Mouse (Mus musculus) heart, adult 2 months (tissue): Measurements from ENCODE around the gene Rft1. TPM values are rescaled to one million over a fixed set of nuclear protein-coding genes. Genes with fewer than 3 reads are reported as not detected.

Source experiments
- DNase-seq, 2 experiments: peaks; one replicate each; pipeline ENCODE4 v3.0.0; 2021
- H3K27ac ChIP-seq: fragments of 200-600 bp; 2 replicates; pipeline ENCODE4 v1.8.1; 2022
- H3K27me3 ChIP-seq: fragments of 200-500 bp; 2 replicates; pipeline ENCODE4 v1.6.1; 2012; ENCODE audit warnings: mild to moderate bottlenecking, low read length, inconsistent platforms, mixed read lengths; ENCODE audit not compliant: control insufficient read depth, insufficient read depth
- H3K36me3 ChIP-seq: fragments of 200-500 bp; 2 replicates; pipeline ENCODE4 v1.6.1; 2012; ENCODE audit warnings: low read length, inconsistent platforms; ENCODE audit not compliant: control insufficient read depth, insufficient read depth
- H3K4me1 ChIP-seq: fragments of 200-500 bp; 2 replicates; pipeline ENCODE4 v1.6.1; 2011; ENCODE audit warnings: low read length; ENCODE audit not compliant: control insufficient read depth, insufficient read depth
- H3K4me3 ChIP-seq: fragments of 200-600 bp; 2 replicates; pipeline ENCODE4 v1.8.1; 2022
- H3K79me2 ChIP-seq: fragments of 200-500 bp; replicated peaks from 2 replicates; pipeline ENCODE4 v1.6.1; 2012; ENCODE audit warnings: mild to moderate bottlenecking, inconsistent platforms, low read length, moderate library complexity, mixed read lengths; ENCODE audit not compliant: control insufficient read depth, insufficient read depth
- H3K9ac ChIP-seq: fragments of 200-500 bp; 2 replicates; pipeline ENCODE4 v1.6.1; 2012; ENCODE audit warnings: low read depth, mild to moderate bottlenecking, control low read depth, inconsistent platforms, low read length, mixed read lengths
- CTCF ChIP-seq: fragments of 200-600 bp; IDR thresholded peaks from 2 replicates; pipeline ENCODE4 v1.8.1; 2022; ENCODE audit warnings: antibody characterized with exemption, mild to moderate bottlenecking, moderate library complexity
- EP300 ChIP-seq: fragments of 200-500 bp; IDR thresholded peaks from 2 replicates; pipeline ENCODE4 v1.6.1; 2011; ENCODE audit warnings: low read depth, low read length, control low read depth; ENCODE audit not compliant: insufficient read depth
- POLR2A ChIP-seq: fragments of 200-500 bp; IDR thresholded peaks from 2 replicates; pipeline ENCODE4 v1.6.1; 2011; ENCODE audit warnings: mild to moderate bottlenecking, low read depth, low read length, control low read depth; ENCODE audit not compliant: insufficient read depth
- WGBS: fragments of 180-500 bp; shearing (Covaris S2); methylation state at CpG from one replicate; pipeline ENCODE4 v1.1.7; 2018; 5-methylcytosine and 5-hydroxymethylcytosine counted together
- intact Hi-C: fragments of 180-260 bp; cut with DNase I; formaldehyde crosslinking; loops from one replicate; pipeline ENCODE4 v1.15.1; 2025
- polyA plus RNA-seq: library from polyadenylated mRNA; depleted of rRNA; stranded (reverse); fragments of >200 nt; gene quantifications from 2 replicates; pipeline ENCODE4 v1.2.3, GENCODE M21; 2012
- total RNA-seq, 2 experiments: library from RNA; stranded (reverse); gene quantifications; 2 replicates each; pipeline ENCODE4 v1.2.3; 2021

Rft1 gene
- total and polyA plus RNA-seq, 3 experiments: 6.1 to 8.8 (median 8.1) TPM

DNA sequence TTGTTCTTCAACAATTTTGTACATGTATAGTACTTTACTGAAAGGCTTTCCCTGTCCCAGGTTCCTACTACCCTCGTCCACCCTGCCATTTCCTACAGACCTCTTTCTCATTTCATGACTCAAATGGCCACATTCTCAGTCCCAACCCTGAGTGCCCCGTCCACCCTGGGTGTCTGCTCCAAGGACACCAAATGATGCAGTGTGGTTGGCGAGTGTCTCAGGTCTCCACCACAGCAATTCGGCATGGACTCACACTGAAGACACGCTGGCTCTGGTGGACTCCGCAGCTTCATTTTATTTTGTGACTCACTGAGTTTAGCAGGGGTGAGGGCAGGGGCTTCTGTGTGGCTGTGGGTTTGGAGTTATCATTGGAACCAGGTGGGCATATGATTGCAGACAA is 16.0 kb downstream of the Rft1 start:
- WGBS: 96% methylated on average over 6 of the region's 6 CpGs
- H3K4me1 ChIP-seq: peaks cover 6% of the 10 kb centered on the region
- H3K9ac ChIP-seq: no peak overlapping the region
- intact Hi-C loops: loop anchor here (10.0 kb wide), 1 partner anchor 535 kb away; no protein-coding TSS in a partner anchor
- H3K4me3 ChIP-seq: no peak overlapping the region
- TF ChIP-seq CTCF (no peak), EP300 (no peak), POLR2A (no peak)
- H3K79me2 ChIP-seq: no peaks in the 10 kb centered on the region
- H3K27ac ChIP-seq: no peak overlapping the region
- no peaks in the 10 kb centered on the region for H3K36me3 ChIP-seq
- no peaks in the 10 kb centered on the region for H3K27me3 ChIP-seq
- no peak for DNase-seq

DNA sequence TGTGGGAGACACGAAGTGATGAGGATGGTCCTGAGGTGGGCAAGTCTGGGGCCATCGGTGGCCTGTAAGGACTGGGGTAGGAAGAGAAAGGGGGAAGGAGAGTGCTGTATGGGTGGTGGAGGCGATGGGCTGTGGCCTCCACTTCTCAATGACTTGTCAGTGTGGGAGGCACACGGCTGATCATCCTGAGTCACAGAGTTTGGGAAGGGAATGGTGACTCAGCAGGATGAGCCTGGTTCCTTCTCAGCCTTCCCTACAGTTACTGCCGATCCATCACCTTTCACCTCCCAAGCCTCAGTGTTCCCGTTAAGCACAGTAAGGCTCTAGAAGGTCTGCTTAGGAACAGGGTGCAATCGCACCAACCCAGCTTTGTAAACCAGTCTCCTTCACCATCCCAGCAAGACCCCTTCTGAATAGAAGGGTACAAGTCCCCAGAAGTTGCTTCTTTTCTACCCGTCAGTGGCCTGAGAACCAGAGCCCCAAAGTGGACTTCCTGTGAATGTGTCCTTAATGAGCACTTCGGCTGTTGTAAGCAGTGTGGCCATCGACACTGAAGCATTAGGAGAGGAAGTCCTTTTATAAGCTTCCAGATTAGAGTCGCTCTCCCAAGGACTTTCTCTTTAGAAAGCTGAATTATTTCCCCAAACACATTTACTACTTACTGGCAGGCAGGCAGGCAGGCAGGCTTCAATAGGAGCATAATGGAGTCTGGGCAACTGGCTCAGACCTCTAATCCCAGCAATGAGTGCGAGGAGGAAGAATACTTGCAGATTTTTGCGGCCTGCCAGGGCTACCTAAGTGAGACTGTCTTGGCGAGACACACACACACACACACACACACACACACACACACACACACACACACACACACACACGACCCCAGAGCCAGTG is 17.2 kb downstream of the Rft1 start:
- H3K27me3 ChIP-seq: no peaks in the 10 kb centered on the region
- H3K36me3 ChIP-seq: no peaks in the 10 kb centered on the region
- H3K4me1 ChIP-seq: peaks cover 2% of the 10 kb centered on the region
- no peak overlapping the region for H3K27ac ChIP-seq
- no peak for DNase-seq
- intact Hi-C loops: loop anchor here (10.0 kb wide), 1 partner anchor 537 kb away; no protein-coding TSS in a partner anchor
- no peak overlapping the region for H3K9ac ChIP-seq
- TF ChIP-seq POLR2A: no peak
- no peak for TF ChIP-seq CTCF
- TF ChIP-seq EP300: no peak
- no peak overlapping the region for H3K4me3 ChIP-seq
- 56% methylated on average over 15 of the region's 15 CpGs for WGBS
- no peaks in the 10 kb centered on the region for H3K79me2 ChIP-seq

DNA sequence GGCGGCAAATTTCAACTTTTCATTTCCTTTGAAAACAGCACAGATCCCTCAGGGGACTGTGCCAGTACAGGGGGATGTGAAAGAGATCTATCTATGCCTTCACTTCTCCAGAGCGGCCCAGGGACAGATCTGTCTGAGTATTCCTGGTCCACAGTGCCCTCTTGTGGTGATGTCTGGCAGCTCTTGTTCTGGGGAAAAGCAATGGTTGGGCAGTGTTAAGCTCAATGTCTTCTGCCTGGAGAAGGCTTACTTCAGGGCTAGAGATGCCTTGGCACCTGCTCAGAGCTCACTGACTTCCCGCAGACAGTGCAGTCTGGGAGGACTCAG is 17.8 kb downstream of the Rft1 start:
- Histone ChIP-seq H3K4me3 (no peak overlapping the region), H3K4me1 (peaks cover 2% of the 10 kb centered on the region), H3K27me3 (no peaks in the 10 kb centered on the region), H3K9ac (no peak overlapping the region), H3K36me3 (no peaks in the 10 kb centered on the region), H3K27ac (no peak overlapping the region), H3K79me2 (no peaks in the 10 kb centered on the region)
- intact Hi-C loops: loop anchor here (1.0 to 10.0 kb wide), 2 partner anchors 81 to 537 kb away; no protein-coding TSS in a partner anchor
- WGBS: 11% methylated on average over 3 of the region's 3 CpGs
- TF ChIP-seq POLR2A (no peak), EP300 (peak; percentile 91), CTCF (peak; percentile 93)
- DNase-seq: peak; percentile 83 to 88

DNA sequence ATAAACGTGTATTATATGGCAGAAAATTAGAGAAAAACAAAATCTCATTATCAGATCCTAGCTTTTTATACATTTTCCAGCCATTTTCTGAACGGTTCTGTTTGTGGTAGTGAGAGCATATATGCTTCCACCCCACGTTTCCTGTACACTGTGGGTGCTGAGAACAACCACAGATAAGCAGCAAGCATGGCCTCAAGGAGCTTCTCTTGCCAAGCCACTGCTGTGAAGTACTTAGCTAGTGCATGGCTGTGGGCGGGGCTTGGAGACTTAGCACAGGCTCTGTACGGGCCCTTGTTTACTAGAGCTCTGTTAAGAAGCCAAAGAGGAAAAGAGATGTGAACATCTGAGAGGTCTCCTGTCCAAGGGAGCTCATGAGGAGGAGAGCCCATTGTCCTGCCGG is 20.8 kb downstream of the Rft1 start:
- Histone ChIP-seq H3K27me3 (no peaks in the 10 kb centered on the region), H3K79me2 (no peaks in the 10 kb centered on the region), H3K36me3 (no peaks in the 10 kb centered on the region), H3K4me1 (peaks cover 2% of the 10 kb centered on the region), H3K4me3 (no peak overlapping the region), H3K9ac (no peak overlapping the region), H3K27ac (no peak overlapping the region)
- no peak for TF ChIP-seq POLR2A
- no peak for TF ChIP-seq CTCF
- TF ChIP-seq EP300: no peak
- WGBS: 52% methylated on average over 6 of the region's 6 CpGs
- intact Hi-C loops: loop anchor here (10.0 kb wide), 1 partner anchor 540 kb away; no protein-coding TSS in a partner anchor
- no peak for DNase-seq

DNA sequence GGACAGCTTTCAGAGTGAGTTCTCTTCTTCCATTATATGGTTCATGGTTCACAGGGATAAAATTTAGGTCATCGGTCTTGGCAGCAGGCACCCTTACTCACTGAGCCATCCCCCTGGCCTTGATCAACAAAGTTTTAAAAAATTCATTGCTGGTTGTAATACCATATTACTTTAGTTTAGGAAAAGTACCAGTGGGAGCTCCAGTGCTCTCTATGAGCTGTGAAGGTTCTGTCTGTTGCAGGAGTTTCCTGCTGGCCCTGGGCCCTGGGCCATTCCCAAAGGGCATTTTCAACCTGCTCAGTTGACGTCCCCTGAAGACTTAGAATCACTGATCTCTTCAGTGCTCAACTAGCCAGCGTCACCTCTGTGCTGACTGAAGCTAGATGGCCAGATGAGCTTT is 28.0 kb downstream of the Rft1 start:
- intact Hi-C loops: no loop called here
- no peak overlapping the region for H3K27ac ChIP-seq
- no peaks in the 10 kb centered on the region for H3K36me3 ChIP-seq
- H3K4me3 ChIP-seq: no peak overlapping the region
- no peak for TF ChIP-seq EP300
- TF ChIP-seq POLR2A: no peak
- no peak overlapping the region for H3K9ac ChIP-seq
- no peaks in the 10 kb centered on the region for H3K27me3 ChIP-seq
- H3K4me1 ChIP-seq: no peaks in the 10 kb centered on the region
- no peak for DNase-seq
- 85% methylated on average over 3 of the region's 3 CpGs for WGBS
- no peaks in the 10 kb centered on the region for H3K79me2 ChIP-seq

DNA sequence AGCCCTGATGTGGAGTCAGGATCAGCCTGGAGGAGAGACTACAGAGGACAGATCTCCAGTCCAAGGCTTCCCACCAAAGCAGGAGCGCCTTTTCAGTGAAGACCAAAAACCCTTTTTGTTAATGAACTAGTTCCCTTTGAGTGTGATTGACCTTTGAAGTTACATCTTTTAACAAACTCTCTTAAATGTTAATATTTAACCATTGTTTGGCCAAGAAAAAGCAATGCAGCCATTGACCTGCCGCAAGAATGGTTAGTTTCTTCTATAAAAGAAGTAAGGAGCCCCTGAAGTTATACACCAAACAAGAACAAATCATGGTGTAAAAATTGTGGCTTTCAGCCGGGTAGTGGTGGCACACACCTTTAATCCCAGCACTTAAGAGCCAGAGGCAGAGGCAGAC is 36.5 kb downstream of the Rft1 start:
- Histone ChIP-seq H3K27me3 (no peaks in the 10 kb centered on the region), H3K4me1 (peaks cover 2% of the 10 kb centered on the region), H3K79me2 (no peaks in the 10 kb centered on the region), H3K27ac (no peak overlapping the region), H3K9ac (no peak overlapping the region), H3K4me3 (no peak overlapping the region), H3K36me3 (no peaks in the 10 kb centered on the region)
- no peak for DNase-seq
- TF ChIP-seq CTCF (no peak), EP300 (no peak), POLR2A (no peak)
- 96% methylated on average over 3 of the region's 3 CpGs for whole genome bisulfite sequencing
- intact Hi-C loops: no loop called here
